Mouse (Mus musculus) ES-E14 (cell line): ENCODE data around the gene Arhgef25.

Experiments used
- CHD2 ChIP-seq: IDR thresholded peaks from 2 replicates; pipeline ENCODE4 v1.6.1; 2014; ENCODE audit warnings: mild to moderate bottlenecking, low read depth, low read length, inconsistent platforms
- HCFC1 ChIP-seq: IDR thresholded peaks from 2 replicates; pipeline ENCODE4 v1.6.1; 2012; ENCODE audit warnings: low read length, inconsistent platforms, borderline replicate concordance; ENCODE audit not compliant: insufficient read depth

DNA sequence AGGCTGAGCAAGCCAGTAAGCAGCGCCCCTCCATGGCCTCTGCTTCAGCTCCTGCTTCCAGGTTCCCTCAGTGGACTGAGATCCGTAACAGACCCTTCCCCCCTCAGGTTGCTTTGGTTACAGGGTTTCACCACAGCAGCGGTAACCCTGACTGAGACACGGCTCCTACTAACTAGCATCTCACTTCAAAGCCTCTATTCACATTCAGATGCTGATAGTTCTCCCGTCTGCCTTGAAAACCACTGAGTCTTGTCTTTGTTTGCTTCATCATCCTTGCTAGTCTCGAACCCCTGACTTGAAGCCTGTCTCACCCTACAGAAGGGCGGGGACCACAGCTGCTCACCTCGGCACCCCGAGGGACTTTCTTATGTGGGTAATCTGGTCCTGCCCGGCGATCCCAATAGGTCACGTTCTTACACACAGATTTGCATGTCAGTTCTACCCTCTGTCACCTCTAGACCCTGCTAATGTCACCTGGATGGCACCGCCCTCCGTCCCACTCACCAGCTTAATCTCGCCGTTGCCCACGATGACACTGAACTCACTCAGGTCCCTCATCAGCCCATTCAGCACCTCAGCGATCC, 48.5 kb upstream of the Arhgef25 start:
- TF ChIP-seq HCFC1 (no peak), CHD2 (no peak)
